In genomic region chr1:155051701-155052127, GRCm38 (mm10) we compare ENCODE assay signal across 8 mouse cellular contexts. TPM values are rescaled to one million over a fixed set of nuclear protein-coding genes. Genes with fewer than 3 reads are reported as not detected.
DNase-seq lines count a peak whose midpoint lies in the region; ATAC-seq and TF ChIP-seq lines count a peak whose summit lies in the region.

No protein-coding gene starts in this region.

- H3K4me1 ChIP-seq in heart, embryonic 13.5 days: peaks cover 74% of the 10 kb centered on the region
- peaks cover 17% of the 10 kb centered on the region for H3K4me1 ChIP-seq in kidney, postnatal 0 days (replicated peaks; ENCODE audit: insufficient read depth, low read length)
- peaks cover 30% of the 10 kb centered on the region for H3K4me1 ChIP-seq in stomach, embryonic 14.5 days (ENCODE audit: control insufficient read depth, insufficient read depth, low read length)

- H3K9me3 ChIP-seq in heart, embryonic 13.5 days: no peaks in the 10 kb centered on the region
- H3K9me3 ChIP-seq in kidney, postnatal 0 days (replicated peaks; ENCODE audit: low read length): no peaks in the 10 kb centered on the region
- H3K9me3 ChIP-seq in stomach, embryonic 14.5 days (ENCODE audit: control insufficient read depth, low read depth, low read length): no peaks in the 10 kb centered on the region

- no peak overlapping the region for H3K4me3 ChIP-seq in heart, embryonic 13.5 days
- no peak overlapping the region for H3K4me3 ChIP-seq in kidney, postnatal 0 days (replicated peaks; ENCODE audit: low read depth, low read length)
- no peak overlapping the region for H3K4me3 ChIP-seq in stomach, embryonic 14.5 days (ENCODE audit: low read depth, low read length)

- no peaks in the 10 kb centered on the region for H3K27me3 ChIP-seq in heart, embryonic 13.5 days (replicated peaks)
- no peaks in the 10 kb centered on the region for H3K27me3 ChIP-seq in kidney, postnatal 0 days (ENCODE audit: insufficient read depth, low read length)
- no peaks in the 10 kb centered on the region for H3K27me3 ChIP-seq in stomach, embryonic 14.5 days (ENCODE audit: control insufficient read depth, insufficient read depth, low read length)

- H3K27ac ChIP-seq in heart, embryonic 13.5 days (replicated peaks): peak overlapping the region; percentile 82
- peak overlapping the region; percentile 55 for H3K27ac ChIP-seq in kidney, postnatal 0 days
- H3K27ac ChIP-seq in stomach, embryonic 14.5 days (ENCODE audit: low read length): peak overlapping the region; percentile 52; the same call in 1 of the 2 replicates

- peak; percentile 39 for DNase-seq in gastrocnemius, postnatal 10 days
- no peak for DNase-seq in gastrocnemius, adult 18-20 months (ENCODE audit: low spot score)
- peak; percentile 66 to 75 for DNase-seq in cerebellum, postnatal 14 days
- DNase-seq in kidney, postnatal 0 days (ENCODE audit: low spot score): peak; percentile 61
- no peak for DNase-seq in liver
- DNase-seq in ovary, postnatal 36 days (ENCODE audit: low spot score): no peak

- 31% methylated on average over 10 of the region's 10 CpGs for WGBS in heart, embryonic 13.5 days
- 21% methylated on average over 10 of the region's 10 CpGs for WGBS in kidney, postnatal 0 days
- 56% methylated on average over 10 of the region's 10 CpGs for WGBS in stomach, embryonic 14.5 days

- peak; percentile 32; the same call in 1 of the 2 replicates for ATAC-seq in heart, embryonic 13.5 days (ENCODE audit: extremely low read depth, insufficient number of reproducible peaks, low FRiP score, low TSS enrichment)
- ATAC-seq in kidney, postnatal 0 days (replicated peaks; ENCODE audit: low FRiP score, low read depth): peak; percentile 18; the same call in 1 of the 2 replicates
- no peak for ATAC-seq in stomach, embryonic 14.5 days (ENCODE audit: insufficient number of reproducible peaks, insufficient read depth, low FRiP score, low read depth)

- no peaks in the 10 kb centered on the region for H3K36me3 ChIP-seq in heart, embryonic 13.5 days
- H3K36me3 ChIP-seq in kidney, postnatal 0 days (ENCODE audit: insufficient read depth, low read length): no peaks in the 10 kb centered on the region
- H3K36me3 ChIP-seq in stomach, embryonic 14.5 days (ENCODE audit: control insufficient read depth, insufficient read depth, low read length): no peaks in the 10 kb centered on the region

- TF ChIP-seq CTCF in kidney, postnatal 0 days (IDR thresholded peaks at IDR 0.05; ENCODE audit: low read depth): no peak

- H3K4me2 ChIP-seq in heart, embryonic 13.5 days: peak overlapping the region; percentile 13; the same call in 1 of the 2 replicates
- no peak overlapping the region for H3K4me2 ChIP-seq in kidney, postnatal 0 days (ENCODE audit: low read length)
- no peak overlapping the region for H3K4me2 ChIP-seq in stomach, embryonic 14.5 days (replicated peaks; ENCODE audit: low read depth, low read length)

- H3K9ac ChIP-seq in heart, embryonic 13.5 days: peak overlapping the region; percentile 61
- H3K9ac ChIP-seq in kidney, postnatal 0 days (ENCODE audit: low read depth, low read length): no peak overlapping the region
- no peak overlapping the region for H3K9ac ChIP-seq in stomach, embryonic 14.5 days (replicated peaks; ENCODE audit: low read depth, low read length)

RNA-seq across cellular contexts. Expression of gene Ier5, which starts 47.7 kb away (rescaled TPM):
- 1 to 10 TPM; 5.8 to 9.1 TPM for total RNA-seq in gastrocnemius, postnatal 10 days (2021)
- 10 to 100 TPM in 1 of 2 experiments, 1 to 10 TPM in 1; 4.7 to 19.4 TPM for total RNA-seq in gastrocnemius, adult 18-20 months (2021)
- 3.6 and 3.8 TPM in 2 replicates for polyA plus RNA-seq in heart, embryonic 13.5 days (2015; fragmentation: Nextera tagmentation; extraction: Ambion mirVana)
- polyA plus RNA-seq in kidney, postnatal 0 days (2015; fragmentation: Nextera tagmentation; extraction: Ambion mirVana): 8.0 and 11.4 TPM in 2 replicates
- polyA plus RNA-seq in stomach, embryonic 14.5 days (2014; fragmentation: Nextera tagmentation; extraction: Ambion mirVana): 7.1 and 8.2 TPM in 2 replicates

Comparison
In these comparisons a context has a peak if more than half of its experiments do, and no peak if none do; other contexts are left out.
1. DNase-seq: peak in gastrocnemius, postnatal 10 days (single experiment), cerebellum, postnatal 14 days (2 of 2) and kidney, postnatal 0 days (single experiment); none in gastrocnemius, adult 18-20 months (single experiment), liver (single experiment) and ovary, postnatal 36 days (single experiment).
2. Peak in every context shown above with its lines, with median percentiles within 50 percentile points of each other: H3K27ac ChIP-seq.